Mouse (Mus musculus): ENCODE measurements at regions not wholly inside any gene's neighbourhood (a gene's known extent, or its start where the extent isn't known, plus 50 kb on each side); places are given as distances from the start of the nearest gene placed in this dataset.

- ATAC-seq (ENCODE audit: insufficient number of reproducible peaks, low FRiP score, low TSS enrichment, low read depth) = no peak
- H3K36me3 ChIP-seq = no peaks in the 10 kb centered on the region
- no peaks in the 10 kb centered on the region for H3K27me3 ChIP-seq
- no peak overlapping the region for H3K4me3 ChIP-seq
- no peaks in the 10 kb centered on the region for H3K9me3 ChIP-seq
- 80% methylated on average over 5 of the region's 5 CpGs for WGBS
- H3K4me2 ChIP-seq = no peak overlapping the region
- no peak overlapping the region for H3K27ac ChIP-seq
- H3K9ac ChIP-seq = no peak overlapping the region
- H3K4me1 ChIP-seq = no peaks in the 10 kb centered on the region
These were observed 623.8 kb upstream of the Igfbp3 start for GRCm38 (mm10) chr11:7837486-7837885.

GRCm38 (mm10) chr11:7834151-7834550 lies 620.4 kb upstream of the Igfbp3 start:
- Histone ChIP-seq H3K27ac (no peak overlapping the region), H3K4me1 (no peaks in the 10 kb centered on the region), H3K9ac (no peak overlapping the region), H3K27me3 (no peaks in the 10 kb centered on the region), H3K4me3 (no peak overlapping the region), H3K4me2 (no peak overlapping the region), H3K36me3 (no peaks in the 10 kb centered on the region), H3K9me3 (no peaks in the 10 kb centered on the region)
- WGBS = 23% methylated on average over 2 of the region's 2 CpGs
- no peak for ATAC-seq (ENCODE audit: insufficient number of reproducible peaks, low FRiP score, low TSS enrichment, low read depth)

- H3K4me1 ChIP-seq = no peaks in the 10 kb centered on the region
- no peak overlapping the region for H3K9ac ChIP-seq
- H3K4me2 ChIP-seq = no peak overlapping the region
- no peak overlapping the region for H3K27ac ChIP-seq
- WGBS = 67% methylated on average over 8 of the region's 8 CpGs
- H3K9me3 ChIP-seq = no peaks in the 10 kb centered on the region
- no peak for ATAC-seq (ENCODE audit: insufficient number of reproducible peaks, low FRiP score, low TSS enrichment, low read depth)
- H3K36me3 ChIP-seq = no peaks in the 10 kb centered on the region
- no peaks in the 10 kb centered on the region for H3K27me3 ChIP-seq
- H3K4me3 ChIP-seq = no peak overlapping the region
These were observed 618.7 kb upstream of the Igfbp3 start for GRCm38 (mm10) chr11:7832376-7832775.

GRCm38 (mm10) chr11:7829770-7830169 lies 616.0 kb upstream of the Igfbp3 start:
- H3K9me3 ChIP-seq = no peaks in the 10 kb centered on the region
- WGBS = 61% methylated on average over 1 of the region's 1 CpGs
- H3K4me1 ChIP-seq = no peaks in the 10 kb centered on the region
- ATAC-seq (ENCODE audit: insufficient number of reproducible peaks, low FRiP score, low TSS enrichment, low read depth) = no peak
- H3K27me3 ChIP-seq = no peaks in the 10 kb centered on the region
- no peak overlapping the region for H3K4me3 ChIP-seq
- H3K36me3 ChIP-seq = no peaks in the 10 kb centered on the region
- no peak overlapping the region for H3K4me2 ChIP-seq
- no peak overlapping the region for H3K9ac ChIP-seq
- no peak overlapping the region for H3K27ac ChIP-seq

- no peak for ATAC-seq (ENCODE audit: insufficient number of reproducible peaks, low FRiP score, low TSS enrichment, low read depth)
- H3K27me3 ChIP-seq = no peaks in the 10 kb centered on the region
- H3K4me3 ChIP-seq = no peak overlapping the region
- no peaks in the 10 kb centered on the region for H3K9me3 ChIP-seq
- H3K4me2 ChIP-seq = no peak overlapping the region
- H3K4me1 ChIP-seq = no peaks in the 10 kb centered on the region
- no peak overlapping the region for H3K9ac ChIP-seq
- H3K27ac ChIP-seq = no peak overlapping the region
- 55% methylated on average over 4 of the region's 4 CpGs for WGBS
- no peaks in the 10 kb centered on the region for H3K36me3 ChIP-seq
These were observed 614.3 kb upstream of the Igfbp3 start for GRCm38 (mm10) chr11:7828001-7828400.

GRCm38 (mm10) chr11:7827402-7827801 lies 613.7 kb upstream of the Igfbp3 start:
- ATAC-seq (ENCODE audit: insufficient number of reproducible peaks, low FRiP score, low TSS enrichment, low read depth) = no peak
- no peaks in the 10 kb centered on the region for H3K36me3 ChIP-seq
- H3K4me2 ChIP-seq = no peak overlapping the region
- no peaks in the 10 kb centered on the region for H3K27me3 ChIP-seq
- no peak overlapping the region for H3K27ac ChIP-seq
- no peak overlapping the region for H3K4me3 ChIP-seq
- H3K4me1 ChIP-seq = no peaks in the 10 kb centered on the region
- no peaks in the 10 kb centered on the region for H3K9me3 ChIP-seq
- H3K9ac ChIP-seq = no peak overlapping the region
- WGBS = 80% methylated on average over 1 of the region's 1 CpGs

GRCm38 (mm10) chr11:7815750-7816149 lies 602.0 kb upstream of the Igfbp3 start:
- Histone ChIP-seq H3K9me3 (no peaks in the 10 kb centered on the region), H3K27me3 (no peaks in the 10 kb centered on the region), H3K9ac (no peak overlapping the region), H3K4me1 (no peaks in the 10 kb centered on the region), H3K27ac (no peak overlapping the region), H3K4me3 (no peak overlapping the region), H3K4me2 (no peak overlapping the region), H3K36me3 (no peaks in the 10 kb centered on the region)
- WGBS = 78% methylated on average over 5 of the region's 5 CpGs
- ATAC-seq (ENCODE audit: insufficient number of reproducible peaks, low FRiP score, low TSS enrichment, low read depth) = no peak

GRCm38 (mm10) chr11:7814556-7814955 lies 600.8 kb upstream of the Igfbp3 start:
- Histone ChIP-seq H3K4me1 (no peaks in the 10 kb centered on the region), H3K27me3 (no peaks in the 10 kb centered on the region), H3K27ac (no peak overlapping the region), H3K9me3 (no peaks in the 10 kb centered on the region), H3K4me2 (no peak overlapping the region), H3K9ac (no peak overlapping the region), H3K4me3 (no peak overlapping the region), H3K36me3 (no peaks in the 10 kb centered on the region)
- ATAC-seq (ENCODE audit: insufficient number of reproducible peaks, low FRiP score, low TSS enrichment, low read depth) = no peak
- 72% methylated on average over 2 of the region's 2 CpGs for WGBS

GRCm38 (mm10) chr11:7812436-7812835 lies 598.7 kb upstream of the Igfbp3 start:
- Histone ChIP-seq H3K9ac (no peak overlapping the region), H3K4me2 (no peak overlapping the region), H3K27me3 (no peaks in the 10 kb centered on the region), H3K4me3 (no peak overlapping the region), H3K27ac (no peak overlapping the region), H3K9me3 (no peaks in the 10 kb centered on the region), H3K36me3 (no peaks in the 10 kb centered on the region), H3K4me1 (no peaks in the 10 kb centered on the region)
- WGBS = 71% methylated on average over 2 of the region's 2 CpGs
- ATAC-seq (ENCODE audit: insufficient number of reproducible peaks, low FRiP score, low TSS enrichment, low read depth) = no peak

- ATAC-seq (ENCODE audit: insufficient number of reproducible peaks, low FRiP score, low TSS enrichment, low read depth) = no peak
- Histone ChIP-seq H3K36me3 (no peaks in the 10 kb centered on the region), H3K4me1 (no peaks in the 10 kb centered on the region), H3K4me3 (no peak overlapping the region), H3K27me3 (no peaks in the 10 kb centered on the region), H3K9ac (no peak overlapping the region), H3K4me2 (no peak overlapping the region), H3K27ac (no peak overlapping the region), H3K9me3 (no peaks in the 10 kb centered on the region)
- 68% methylated on average over 2 of the region's 2 CpGs for WGBS
These were observed 596.0 kb upstream of the Igfbp3 start for GRCm38 (mm10) chr11:7809741-7810140.

GRCm38 (mm10) chr11:7796373-7796772 lies 582.6 kb upstream of the Igfbp3 start:
- 64% methylated on average over 5 of the region's 5 CpGs for WGBS
- Histone ChIP-seq H3K27me3 (no peaks in the 10 kb centered on the region), H3K4me1 (no peaks in the 10 kb centered on the region), H3K4me2 (no peak overlapping the region), H3K4me3 (no peak overlapping the region), H3K27ac (no peak overlapping the region), H3K9ac (no peak overlapping the region), H3K9me3 (no peaks in the 10 kb centered on the region), H3K36me3 (no peaks in the 10 kb centered on the region)
- no peak for ATAC-seq (ENCODE audit: insufficient number of reproducible peaks, low FRiP score, low TSS enrichment, low read depth)

- Histone ChIP-seq H3K27me3 (no peaks in the 10 kb centered on the region), H3K4me1 (no peaks in the 10 kb centered on the region), H3K36me3 (no peaks in the 10 kb centered on the region), H3K4me2 (no peak overlapping the region), H3K27ac (no peak overlapping the region), H3K9ac (no peak overlapping the region), H3K9me3 (no peaks in the 10 kb centered on the region), H3K4me3 (no peak overlapping the region)
- WGBS = 62% methylated on average over 1 of the region's 1 CpGs
- ATAC-seq (ENCODE audit: insufficient number of reproducible peaks, low FRiP score, low TSS enrichment, low read depth) = no peak
These were observed 580.5 kb upstream of the Igfbp3 start for GRCm38 (mm10) chr11:7794206-7794605.

GRCm38 (mm10) chr11:7780476-7781112 lies 566.9 kb upstream of the Igfbp3 start:
- 0 out of 2 replicates have a peak overlapping the region, but pooled peaks have one; percentile 22 for H3K27ac ChIP-seq
- ATAC-seq (ENCODE audit: insufficient number of reproducible peaks, low FRiP score, low TSS enrichment, low read depth) = no peak
- H3K4me2 ChIP-seq = no peak overlapping the region
- no peaks in the 10 kb centered on the region for H3K4me1 ChIP-seq
- H3K27me3 ChIP-seq = no peaks in the 10 kb centered on the region
- no peaks in the 10 kb centered on the region for H3K36me3 ChIP-seq
- H3K9me3 ChIP-seq = no peaks in the 10 kb centered on the region
- H3K4me3 ChIP-seq = no peak overlapping the region
- H3K9ac ChIP-seq = no peak overlapping the region
- 63% methylated on average over 8 of the region's 8 CpGs for WGBS
